Mouse (Mus musculus) forebrain, embryonic 12.5 days (tissue): ENCODE data around the gene Spg21. TPM values are rescaled to one million over a fixed set of nuclear protein-coding genes. Genes with fewer than 3 reads are reported as not detected.

ENCODE experiments used
- ATAC-seq: fragments of 200-750 bp; cut with Nextera tagmentation; 2 replicates; pipeline ENCODE4 v1.8.0; 2017; ENCODE audit warnings: moderate TSS enrichment; ENCODE audit not compliant: low FRiP score
- H3K27ac ChIP-seq: fragments of 300-500 bp; sonication (generic); 2 replicates; pipeline ENCODE4 v1.5.1; 2016; ENCODE audit warnings: mild to moderate bottlenecking
- H3K27me3 ChIP-seq: fragments of 300-500 bp; sonication (generic); 2 replicates; pipeline ENCODE4 v1.6.1; 2016; ENCODE audit warnings: mild to moderate bottlenecking
- H3K36me3 ChIP-seq: fragments of 300-500 bp; sonication (generic); replicated peaks from 2 replicates; pipeline ENCODE4 v1.6.1; 2016; ENCODE audit warnings: mild to moderate bottlenecking
- H3K4me1 ChIP-seq: fragments of 300-500 bp; sonication (generic); 2 replicates; pipeline ENCODE4 v1.6.1; 2016
- H3K4me2 ChIP-seq: fragments of 300-500 bp; sonication (generic); 2 replicates; pipeline ENCODE4 v1.6.1; 2016; ENCODE audit warnings: mild to moderate bottlenecking, moderate library complexity
- H3K4me3 ChIP-seq: fragments of 300-500 bp; sonication (generic); replicated peaks from 2 replicates; pipeline ENCODE4 v1.5.1; 2016; ENCODE audit warnings: mild to moderate bottlenecking
- H3K9ac ChIP-seq: fragments of 300-500 bp; sonication (generic); 2 replicates; pipeline ENCODE4 v1.6.1; 2016; ENCODE audit warnings: mild to moderate bottlenecking
- H3K9me3 ChIP-seq: fragments of 300-500 bp; sonication (generic); 2 replicates; pipeline ENCODE4 v1.6.1; 2016
- WGBS: fragments of 180-500 bp; shearing (Covaris S2); methylation state at CpG from one replicate; pipeline ENCODE4 v1.1.7; 2016; 5-methylcytosine and 5-hydroxymethylcytosine counted together
- polyA plus RNA-seq: library from polyadenylated mRNA; unstranded; fragments of >200 nt; fragmentation: Nextera tagmentation; extraction: Ambion mirVana; gene quantifications from 2 replicates; pipeline ENCODE4 v1.2.1, GENCODE M21; 2016

The Spg21 gene
- polyA plus RNA-seq: 116 and 118 TPM in 2 replicates

DNA sequence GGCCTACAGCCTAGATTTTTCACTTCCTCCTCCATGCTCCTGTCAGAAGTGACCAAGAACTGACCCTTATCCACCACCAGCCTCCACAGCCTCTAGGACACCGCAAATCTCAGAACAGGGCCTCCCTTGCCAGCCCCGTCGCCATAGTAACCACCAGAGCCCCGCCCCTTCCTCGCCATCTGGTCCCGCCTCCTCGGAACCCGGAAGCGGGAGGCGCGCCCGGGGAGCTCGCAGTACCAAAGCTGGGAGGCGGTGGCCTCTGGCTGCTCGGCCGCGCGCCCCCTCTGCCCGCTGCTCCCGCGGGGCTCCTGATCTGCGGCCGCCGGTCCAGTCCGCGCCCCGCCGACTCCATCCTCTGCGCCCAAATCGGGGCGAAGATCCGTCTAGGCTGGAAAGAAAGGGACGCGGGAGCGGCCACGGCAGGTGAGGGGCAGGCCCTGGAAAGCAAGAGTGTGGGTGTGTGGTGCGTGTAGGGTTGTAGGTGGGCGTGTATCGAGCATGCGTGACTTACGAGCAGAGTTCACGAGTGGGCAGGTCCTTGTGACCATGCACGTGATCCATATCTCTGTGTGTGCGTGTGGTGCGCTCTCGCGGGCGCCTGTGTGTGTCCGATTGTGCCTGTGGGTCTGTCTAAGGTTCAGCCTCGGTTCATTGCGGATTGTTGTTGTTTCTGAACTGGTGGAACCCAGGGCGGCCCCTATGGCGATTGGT lies at the start of gene Spg21:
Gene Spg21, plus strand, starts transcription at position 216 of the 711 bp plus-strand sequence.
- WGBS: under 1% methylated on average over 53 of the region's 53 CpGs
- peak; percentile 98 for ATAC-seq

DNA sequence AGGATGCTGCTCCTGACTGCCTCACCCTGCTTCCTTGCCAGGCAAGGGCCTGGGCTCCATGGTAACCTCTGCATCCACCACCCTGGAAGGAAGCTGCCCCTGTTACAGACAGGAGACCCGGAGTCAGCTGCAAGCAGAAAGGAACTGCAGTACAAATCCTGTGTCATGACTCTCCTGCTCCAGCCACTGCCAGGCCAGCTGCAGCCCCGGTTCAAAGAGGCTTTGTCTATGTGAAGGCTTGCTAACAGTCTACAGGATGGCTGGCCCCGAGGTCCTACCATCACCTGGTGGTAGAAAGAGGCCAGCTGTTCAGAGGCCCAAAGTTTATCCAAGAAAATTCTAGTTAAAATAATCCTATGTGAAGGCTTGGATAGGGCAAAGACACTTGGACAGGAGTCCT lies 49.4 kb upstream of the Spg21 start:
- H3K27ac ChIP-seq: no peak overlapping the region
- no peak overlapping the region for H3K4me3 ChIP-seq
- H3K4me2 ChIP-seq: no peak overlapping the region
- H3K36me3 ChIP-seq: no peaks in the 10 kb centered on the region
- H3K27me3 ChIP-seq: no peaks in the 10 kb centered on the region
- H3K9ac ChIP-seq: no peak overlapping the region
- H3K4me1 ChIP-seq: no peaks in the 10 kb centered on the region
- no peaks in the 10 kb centered on the region for H3K9me3 ChIP-seq
- 83% methylated on average over 3 of the region's 3 CpGs for WGBS
- no peak for ATAC-seq

More for the DNA sequence above, at the start of gene Spg21:
- peaks cover 23% of the 10 kb centered on the region for H3K4me1 ChIP-seq
- H3K27me3 ChIP-seq: no peaks in the 10 kb centered on the region
- peaks cover 8% of the 10 kb centered on the region for H3K36me3 ChIP-seq
- peak within 1 kb of the TSS; percentile 89 for H3K9ac ChIP-seq
- H3K4me3 ChIP-seq: peak within 1 kb of the TSS; percentile 87
- H3K27ac ChIP-seq: peak within 1 kb of the TSS; percentile 83
- peak within 1 kb of the TSS; percentile 64 for H3K4me2 ChIP-seq
- H3K9me3 ChIP-seq: no peaks in the 10 kb centered on the region

DNA sequence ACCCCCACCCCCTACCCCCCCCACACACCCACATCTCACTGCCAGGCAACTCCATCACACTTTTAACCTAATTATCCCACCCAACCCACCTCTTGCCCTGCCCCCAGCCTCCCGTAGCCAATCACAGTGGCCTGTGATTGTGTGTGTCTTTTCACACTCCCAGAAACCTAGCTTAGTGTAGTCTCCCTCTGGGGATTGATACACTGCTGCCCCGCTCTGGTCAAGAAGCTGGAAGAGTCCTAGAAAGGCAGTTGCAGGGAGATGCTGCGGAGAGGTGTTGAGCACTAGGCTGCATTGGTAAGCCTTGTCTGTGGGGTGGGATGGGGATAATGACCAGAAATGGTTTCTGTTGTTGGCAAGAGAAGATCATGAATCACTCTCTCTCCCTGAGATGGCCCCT lies 43.0 kb upstream of the Spg21 start:
- 36% methylated on average over 3 of the region's 3 CpGs for WGBS
- no peaks in the 10 kb centered on the region for H3K4me1 ChIP-seq
- no peak overlapping the region for H3K27ac ChIP-seq
- H3K36me3 ChIP-seq: no peaks in the 10 kb centered on the region
- H3K9ac ChIP-seq: no peak overlapping the region
- no peaks in the 10 kb centered on the region for H3K27me3 ChIP-seq
- no peaks in the 10 kb centered on the region for H3K9me3 ChIP-seq
- H3K4me2 ChIP-seq: no peak overlapping the region
- no peak overlapping the region for H3K4me3 ChIP-seq
- ATAC-seq: no peak

DNA sequence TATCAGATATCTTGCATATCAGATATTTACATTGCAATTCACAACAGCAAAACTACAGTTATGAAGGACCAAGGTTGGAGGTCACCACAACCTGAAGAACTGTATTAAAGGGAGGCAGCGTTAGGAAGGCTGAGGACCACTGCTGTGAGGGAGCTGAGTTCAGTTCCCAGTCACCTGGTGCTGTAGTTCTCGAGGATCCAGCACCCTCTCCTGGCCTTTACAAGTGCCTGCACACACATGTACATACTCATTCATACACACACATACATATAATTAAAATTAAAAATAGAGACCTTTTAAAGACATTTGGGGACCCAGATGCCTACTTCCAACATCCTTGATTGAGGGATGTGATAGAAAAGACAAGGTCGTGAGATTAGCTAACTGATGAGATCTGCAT lies 41.1 kb upstream of the Spg21 start:
- WGBS: 80% methylated on average over 3 of the region's 3 CpGs
- Histone ChIP-seq H3K36me3 (no peaks in the 10 kb centered on the region), H3K4me2 (no peak overlapping the region), H3K4me3 (no peak overlapping the region), H3K27me3 (no peaks in the 10 kb centered on the region), H3K4me1 (no peaks in the 10 kb centered on the region), H3K9me3 (no peaks in the 10 kb centered on the region), H3K27ac (no peak overlapping the region), H3K9ac (no peak overlapping the region)
- ATAC-seq: no peak

DNA sequence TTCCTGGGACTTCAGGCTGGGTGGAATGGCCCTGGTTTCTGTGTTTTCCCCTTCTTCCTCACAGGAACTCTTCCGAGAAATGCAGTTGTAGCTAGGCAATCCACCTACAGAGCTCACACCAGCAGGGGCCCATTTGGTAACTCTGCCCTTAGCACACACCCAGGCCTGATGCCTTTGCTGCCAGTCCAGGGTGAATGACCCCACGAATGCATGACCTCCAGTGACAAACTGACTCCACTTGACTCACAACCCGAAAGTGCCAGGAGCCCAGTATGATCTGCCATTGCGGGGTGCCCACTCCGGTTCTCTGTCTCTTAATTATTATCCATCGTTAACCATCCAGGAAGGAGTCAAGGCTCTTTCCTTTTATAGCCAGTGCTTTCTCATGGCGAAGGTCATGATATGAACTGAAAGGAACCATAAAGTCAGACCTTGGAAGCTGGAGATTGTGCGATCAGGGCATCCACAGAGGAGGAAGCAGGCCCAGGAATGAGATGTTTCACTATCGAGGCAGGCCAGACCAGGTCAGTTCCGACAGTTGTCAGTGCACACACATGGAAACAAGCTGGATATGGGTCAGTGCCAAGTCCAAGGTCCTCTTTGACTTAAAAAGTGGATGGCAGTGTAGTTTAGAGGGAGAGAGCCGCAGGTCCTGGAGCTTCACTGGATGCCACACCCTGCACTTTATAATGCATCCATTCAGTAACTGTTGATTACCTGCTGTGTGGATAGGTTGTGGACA lies 37.8 kb upstream of the Spg21 start, which contains the start of gene Slc51b:
Gene Slc51b, minus strand, starts transcription at position 196 of the 742 bp plus-strand sequence.
- no peak within 1 kb of the TSS for H3K9ac ChIP-seq
- H3K4me3 ChIP-seq: no peak within 1 kb of the TSS
- H3K27me3 ChIP-seq: no peaks in the 10 kb centered on the region
- H3K9me3 ChIP-seq: no peaks in the 10 kb centered on the region
- WGBS: 85% methylated on average over 11 of the region's 11 CpGs
- no peak within 1 kb of the TSS for H3K4me2 ChIP-seq
- ATAC-seq: no peak
- no peaks in the 10 kb centered on the region for H3K4me1 ChIP-seq
- no peaks in the 10 kb centered on the region for H3K36me3 ChIP-seq
- H3K27ac ChIP-seq: no peak within 1 kb of the TSS

DNA sequence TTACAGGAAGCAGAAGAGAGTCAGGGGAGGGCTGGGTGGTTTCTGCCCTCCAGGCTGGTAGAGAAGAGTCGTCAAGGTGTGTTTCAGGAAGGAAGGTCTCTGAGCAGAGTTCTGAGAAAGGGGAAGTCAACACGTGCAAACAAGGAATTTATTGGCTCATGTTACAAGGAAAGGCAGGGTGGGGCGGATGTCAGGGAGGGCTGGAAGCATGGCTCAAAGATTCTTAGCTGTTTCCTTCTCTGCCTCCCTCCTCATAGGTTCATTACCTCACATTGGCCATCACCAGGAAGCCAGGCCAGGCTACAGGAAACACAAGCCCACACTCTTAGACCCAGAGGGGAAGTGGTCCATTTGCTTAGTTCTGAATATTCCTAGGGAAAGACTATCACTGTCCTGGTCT lies 36.4 kb upstream of the Spg21 start:
- 52% methylated on average over 3 of the region's 3 CpGs for WGBS
- no peaks in the 10 kb centered on the region for H3K36me3 ChIP-seq
- no peak overlapping the region for H3K9ac ChIP-seq
- ATAC-seq: no peak
- H3K9me3 ChIP-seq: no peaks in the 10 kb centered on the region
- H3K27ac ChIP-seq: no peak overlapping the region
- H3K27me3 ChIP-seq: no peaks in the 10 kb centered on the region
- no peaks in the 10 kb centered on the region for H3K4me1 ChIP-seq
- no peak overlapping the region for H3K4me2 ChIP-seq
- H3K4me3 ChIP-seq: no peak overlapping the region

DNA sequence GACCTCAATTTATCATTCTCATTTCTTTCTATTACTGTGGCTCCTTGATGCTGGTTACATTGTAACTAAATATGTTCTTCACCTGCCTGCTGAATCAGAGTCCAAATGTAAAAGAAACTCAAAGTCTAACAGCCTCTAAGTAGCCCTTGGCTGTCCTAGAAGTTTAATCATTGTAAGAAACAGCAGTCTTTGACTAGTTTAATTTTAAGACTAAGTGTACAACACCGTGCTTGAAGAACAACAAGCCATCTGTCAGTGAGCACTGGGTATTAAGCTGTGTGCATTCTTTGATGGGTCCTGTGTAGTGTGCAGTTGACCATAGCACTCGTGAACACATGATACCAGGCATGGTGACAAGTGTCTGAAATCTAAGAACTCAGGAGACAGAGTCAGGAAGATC lies 33.2 kb upstream of the Spg21 start:
- H3K27me3 ChIP-seq: no peaks in the 10 kb centered on the region
- 77% methylated on average over 2 of the region's 2 CpGs for WGBS
- no peak overlapping the region for H3K27ac ChIP-seq
- no peak overlapping the region for H3K9ac ChIP-seq
- H3K4me2 ChIP-seq: no peak overlapping the region
- H3K4me3 ChIP-seq: no peak overlapping the region
- H3K36me3 ChIP-seq: no peaks in the 10 kb centered on the region
- no peaks in the 10 kb centered on the region for H3K9me3 ChIP-seq
- no peaks in the 10 kb centered on the region for H3K4me1 ChIP-seq
- ATAC-seq: no peak

DNA sequence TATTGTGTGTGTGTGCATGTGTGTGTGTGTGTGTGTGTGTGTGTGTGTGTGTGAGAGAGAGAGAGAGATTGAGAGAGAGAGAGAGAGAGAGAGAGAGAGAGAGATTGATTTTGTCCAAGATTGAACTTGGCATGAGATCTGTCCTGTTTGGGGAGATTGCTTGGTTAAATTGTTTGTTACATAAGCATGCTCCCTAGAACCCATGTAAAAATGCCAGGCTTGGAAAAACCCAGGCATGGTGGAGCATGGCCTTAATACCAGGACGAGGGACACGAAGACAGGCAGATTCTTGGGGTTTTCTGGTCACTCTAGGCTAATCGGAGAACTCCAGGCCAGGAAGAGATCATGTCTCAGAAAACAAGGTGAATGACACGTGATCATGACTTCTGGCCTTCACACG lies 32.7 kb upstream of the Spg21 start:
- ATAC-seq: no peak

DNA sequence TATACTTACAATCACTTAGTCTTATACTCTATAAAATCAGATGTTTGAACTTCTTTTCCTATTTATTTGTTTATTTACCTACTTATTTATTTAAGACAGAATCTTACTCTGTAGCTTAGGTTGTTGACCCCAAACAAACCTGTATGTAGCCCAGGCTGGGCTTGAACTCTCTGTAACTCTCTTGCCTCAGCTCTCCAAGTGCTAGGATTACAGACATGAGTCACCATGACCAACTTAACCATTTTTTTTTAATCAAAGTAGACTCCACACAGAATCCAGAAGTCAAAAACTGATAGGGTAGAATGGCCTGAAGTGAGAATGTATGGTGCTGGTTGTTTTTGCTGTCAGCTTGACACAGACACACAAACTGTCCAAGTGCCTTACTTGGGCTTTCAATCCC lies 30.3 kb upstream of the Spg21 start:
- Histone ChIP-seq H3K9ac (no peak overlapping the region), H3K4me3 (no peak overlapping the region), H3K4me1 (no peaks in the 10 kb centered on the region), H3K27ac (no peak overlapping the region), H3K9me3 (no peaks in the 10 kb centered on the region), H3K27me3 (0 out of 2 replicates have a peak, but pooled peaks cover 4% of the 10 kb centered on the region), H3K36me3 (no peaks in the 10 kb centered on the region), H3K4me2 (no peak overlapping the region)
- no peak for ATAC-seq

More for the DNA sequence above, 32.7 kb upstream of the Spg21 start:
- Histone ChIP-seq H3K27ac (no peak overlapping the region), H3K9ac (no peak overlapping the region), H3K27me3 (no peaks in the 10 kb centered on the region), H3K36me3 (no peaks in the 10 kb centered on the region), H3K9me3 (no peaks in the 10 kb centered on the region), H3K4me1 (no peaks in the 10 kb centered on the region), H3K4me2 (no peak overlapping the region), H3K4me3 (no peak overlapping the region)
- WGBS: 83% methylated on average over 5 of the region's 5 CpGs

DNA sequence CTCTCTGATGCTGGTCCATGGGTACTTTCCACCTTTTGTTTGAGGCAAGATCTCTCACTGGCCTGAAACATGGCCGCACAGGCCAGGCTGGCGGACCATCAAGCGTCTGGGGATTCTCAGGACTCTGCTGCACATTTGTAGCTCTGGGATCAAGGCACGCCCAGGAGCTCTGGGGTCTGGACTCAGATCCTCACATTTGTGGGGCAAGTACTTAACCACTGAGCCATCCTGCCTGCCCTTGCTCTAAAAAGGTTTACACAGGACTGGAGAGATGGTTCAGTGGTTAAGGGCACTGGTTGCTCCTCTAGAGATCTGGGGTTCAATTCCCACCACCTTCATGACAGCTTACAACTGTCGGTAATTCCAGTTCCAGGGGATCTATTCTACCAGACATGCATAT lies 29.8 kb upstream of the Spg21 start:
- no peak for ATAC-seq
- WGBS: 94% methylated on average over 5 of the region's 5 CpGs

DNA sequence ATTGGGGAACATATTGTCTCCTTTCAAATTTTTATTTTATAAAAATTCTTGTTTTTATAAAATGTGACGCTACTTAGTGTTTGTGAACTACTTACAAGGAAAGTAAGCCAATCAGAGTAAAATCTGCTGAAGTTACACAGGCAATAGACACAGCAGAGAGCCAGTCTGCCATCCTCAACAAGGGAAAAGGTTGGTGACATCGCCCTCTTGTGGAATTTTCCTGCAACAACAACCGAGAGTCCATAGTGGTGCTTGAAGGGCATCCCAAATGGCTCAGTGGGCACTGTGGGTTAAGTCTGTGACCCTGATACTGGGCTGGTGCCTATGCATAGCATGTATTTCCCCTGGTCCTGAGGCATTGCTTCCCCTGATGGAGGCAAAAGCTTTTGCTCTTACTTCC lies 28.5 kb upstream of the Spg21 start:
- peak; percentile 44; the same call in 1 of the 2 replicates for ATAC-seq
- 0% methylated on average over 3 of the region's 3 CpGs for WGBS
- no peaks in the 10 kb centered on the region for H3K36me3 ChIP-seq
- peaks cover 6% of the 10 kb centered on the region for H3K4me1 ChIP-seq
- 0 out of 2 replicates have a peak, but pooled peaks cover 4% of the 10 kb centered on the region for H3K27me3 ChIP-seq
- H3K9ac ChIP-seq: no peak overlapping the region
- no peak overlapping the region for H3K27ac ChIP-seq
- no peaks in the 10 kb centered on the region for H3K9me3 ChIP-seq
- H3K4me2 ChIP-seq: no peak overlapping the region
- no peak overlapping the region for H3K4me3 ChIP-seq

More for the DNA sequence above, 29.8 kb upstream of the Spg21 start:
- Histone ChIP-seq H3K27ac (no peak overlapping the region), H3K4me3 (no peak overlapping the region), H3K36me3 (no peaks in the 10 kb centered on the region), H3K4me1 (no peaks in the 10 kb centered on the region), H3K4me2 (no peak overlapping the region), H3K27me3 (0 out of 2 replicates have a peak, but pooled peaks cover 4% of the 10 kb centered on the region), H3K9ac (no peak overlapping the region), H3K9me3 (no peaks in the 10 kb centered on the region)

DNA sequence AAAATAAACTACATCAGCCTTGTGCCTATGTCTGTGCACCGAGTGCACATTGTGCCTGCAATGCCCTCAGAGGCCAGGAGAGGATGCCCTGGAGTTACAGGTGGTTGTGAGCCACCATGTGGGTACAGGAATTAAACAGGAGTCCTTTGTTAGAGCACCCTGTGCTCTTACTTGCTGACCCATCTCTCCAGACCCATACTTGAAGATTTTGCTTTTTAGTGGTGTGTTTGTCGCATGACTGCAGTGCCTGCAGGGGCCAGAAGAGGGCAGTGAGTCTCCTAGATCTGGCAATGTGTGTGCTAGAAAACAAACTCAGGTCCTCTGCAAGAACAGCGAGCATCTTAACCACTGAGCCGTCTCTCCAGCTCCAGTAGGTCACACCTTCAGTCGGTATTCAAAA lies 26.6 kb upstream of the Spg21 start:
- Histone ChIP-seq H3K9ac (no peak overlapping the region), H3K9me3 (no peaks in the 10 kb centered on the region), H3K27ac (no peak overlapping the region), H3K4me2 (no peak overlapping the region), H3K4me1 (peaks cover 6% of the 10 kb centered on the region), H3K36me3 (0 out of 2 replicates have a peak, but pooled peaks cover 2% of the 10 kb centered on the region), H3K4me3 (no peak overlapping the region), H3K27me3 (0 out of 2 replicates have a peak, but pooled peaks cover 4% of the 10 kb centered on the region)
- no peak for ATAC-seq
- 58% methylated on average over 5 of the region's 5 CpGs for WGBS
